Mouse (Mus musculus): ENCODE measurements around the gene Hs6st2. TPM values are rescaled to one million over a fixed set of nuclear protein-coding genes. Genes with fewer than 3 reads are reported as not detected.
A peak's percentile ranks its signal among the peaks of the same experiment; 100 is the strongest.

The Hs6st2 gene
- total and polyA plus RNA-seq, 3 experiments = not detected

- Histone ChIP-seq H3K9me3 (replicated peaks; ENCODE audit: insufficient read depth, low read length) (no peaks in the 10 kb centered on the region), H3K36me3 (ENCODE audit: control insufficient read depth in 1 of 2, insufficient read depth in 2 of 2, low read length in 2 of 2) (no peaks in the 10 kb centered on the region), H3K4me1 (ENCODE audit: control insufficient read depth in 1 of 2, insufficient read depth in 2 of 2, low read length in 2 of 2) (no peaks in the 10 kb centered on the region), H3K79me2 (ENCODE audit: control insufficient read depth, insufficient read depth, low read length, poor library complexity) (no peaks in the 10 kb centered on the region), H3K9ac (ENCODE audit: control insufficient read depth, low read depth, low read length, poor library complexity, severe bottlenecking) (no peak overlapping the region), H3K27me3 (ENCODE audit: control insufficient read depth in 1 of 2, insufficient read depth in 2 of 2, low read length in 2 of 2) (no peaks in the 10 kb centered on the region), H3K27ac (ENCODE audit: control insufficient read depth, low read depth, low read length) (no peak overlapping the region), H3K4me3 (ENCODE audit: control insufficient read depth in 1 of 2, insufficient read depth in 1 of 2, low read depth in 2 of 2, low read length in 2 of 2) (no peak overlapping the region)
- TF ChIP-seq ZMIZ1 (IDR thresholded peaks at IDR 0.05; ENCODE audit: low read depth, low read length) (no peak), USF2 (IDR thresholded peaks at IDR 0.05; ENCODE audit: borderline replicate concordance in 1 of 2, insufficient read depth in 1 of 2, low read depth in 1 of 2, low read length in 2 of 2) (no peak), BHLHE40 (IDR thresholded peaks at IDR 0.05; ENCODE audit: borderline replicate concordance, low read depth, low read length) (no peak), ETS1 (IDR thresholded peaks at IDR 0.05; ENCODE audit: low read depth, low read length) (no peak), RAD21 (IDR thresholded peaks at IDR 0.05; ENCODE audit: low read depth, low read length) (peak; percentile 39), USF1 (IDR thresholded peaks at IDR 0.05; ENCODE audit: low read depth, low read length) (no peak), CTCF (IDR thresholded peaks at IDR 0.05 in 2 of 3, conservative IDR thresholded peaks at IDR 0.05 in 1 of 3; ENCODE audit: control insufficient read depth in 1 of 3, insufficient read depth in 1 of 3, low read depth in 2 of 3, low read length in 3 of 3, poor library complexity in 1 of 3, severe bottlenecking in 1 of 3) (peak in 2 of 3 experiments; percentile 23 to 39; a peak in 3 of 6 replicates), CHD1 (IDR thresholded peaks at IDR 0.05; ENCODE audit: low read depth, low read length) (no peak), MAZ (IDR thresholded peaks at IDR 0.05; ENCODE audit: low read depth, low read length) (no peak), GATA1 (IDR thresholded peaks at IDR 0.05; ENCODE audit: low read depth, low read length) (no peak), MYC (IDR thresholded peaks at IDR 0.05; ENCODE audit: low read depth, low read length) (no peak), CHD2 (IDR thresholded peaks at IDR 0.05; ENCODE audit: low read length) (no peak), MAX (IDR thresholded peaks at IDR 0.05; ENCODE audit: low read length) (no peak), GABPA (IDR thresholded peaks at IDR 0.05; ENCODE audit: low read depth, low read length) (no peak), SMC3 (IDR thresholded peaks at IDR 0.05; ENCODE audit: low read depth, low read length) (peak; percentile 36), SIN3A (IDR thresholded peaks at IDR 0.05; ENCODE audit: low read length) (no peak), HCFC1 (IDR thresholded peaks at IDR 0.05; ENCODE audit: low read depth, low read length) (no peak), TCF12 (IDR thresholded peaks at IDR 0.05; ENCODE audit: low read depth, low read length) (no peak), ZNF384 (IDR thresholded peaks at IDR 0.05; ENCODE audit: low read depth, low read length) (0 out of 2 replicates have a peak, but pooled peaks have one; percentile 20), ZKSCAN1 (IDR thresholded peaks at IDR 0.05; ENCODE audit: low read depth, low read length) (no peak), MXI1 (IDR thresholded peaks at IDR 0.05; ENCODE audit: low read depth, low read length) (no peak), MAFK (IDR thresholded peaks at IDR 0.05; ENCODE audit: borderline replicate concordance, low read depth, low read length) (no peak)
- DNase-seq (ENCODE audit: low read depth, low spot score) = peak; percentile 2
Observed at GRCm38 (mm10) chrX:51497831-51498230, 183.8 kb downstream of the Hs6st2 start.

GRCm38 (mm10) chrX:51488374-51488773, 193.3 kb downstream of the Hs6st2 start:
- no peak overlapping the region for H3K27ac ChIP-seq (ENCODE audit: control insufficient read depth, low read depth, low read length)
- H3K9ac ChIP-seq (ENCODE audit: control insufficient read depth, low read depth, low read length, poor library complexity, severe bottlenecking) = no peak overlapping the region
- DNase-seq (ENCODE audit: low read depth, low spot score) = no peak
- H3K4me1 ChIP-seq (ENCODE audit: control insufficient read depth in 1 of 2, insufficient read depth in 2 of 2, low read length in 2 of 2) = no peaks in the 10 kb centered on the region
- no peaks in the 10 kb centered on the region for H3K79me2 ChIP-seq (ENCODE audit: control insufficient read depth, insufficient read depth, low read length, poor library complexity)
- no peaks in the 10 kb centered on the region for H3K27me3 ChIP-seq (ENCODE audit: control insufficient read depth in 1 of 2, insufficient read depth in 2 of 2, low read length in 2 of 2)
- no peaks in the 10 kb centered on the region for H3K9me3 ChIP-seq (replicated peaks; ENCODE audit: insufficient read depth, low read length)
- H3K4me3 ChIP-seq (ENCODE audit: control insufficient read depth in 1 of 2, insufficient read depth in 1 of 2, low read depth in 2 of 2, low read length in 2 of 2) = no peak overlapping the region
- H3K36me3 ChIP-seq (ENCODE audit: control insufficient read depth in 1 of 2, insufficient read depth in 2 of 2, low read length in 2 of 2) = no peaks in the 10 kb centered on the region
- no peak for TF ChIP-seq POLR2AphosphoS2 (IDR thresholded peaks at IDR 0.05; ENCODE audit: low read length)
- no peak for TF ChIP-seq MYB (IDR thresholded peaks at IDR 0.05; ENCODE audit: low read depth, low read length)
- TF ChIP-seq ZC3H11A (IDR thresholded peaks at IDR 0.05; ENCODE audit: low read depth, low read length) = no peak
- no peak for TF ChIP-seq MAZ (IDR thresholded peaks at IDR 0.05; ENCODE audit: low read depth, low read length)
- no peak for TF ChIP-seq EP300 (IDR thresholded peaks at IDR 0.05; ENCODE audit: low read depth in 1 of 2, low read length in 2 of 2)
- no peak for TF ChIP-seq RAD21 (IDR thresholded peaks at IDR 0.05; ENCODE audit: low read depth, low read length)
- no peak for TF ChIP-seq ZMIZ1 (IDR thresholded peaks at IDR 0.05; ENCODE audit: low read depth, low read length)
- TF ChIP-seq MYC (IDR thresholded peaks at IDR 0.05; ENCODE audit: low read depth, low read length) = no peak
- no peak for TF ChIP-seq SIN3A (IDR thresholded peaks at IDR 0.05; ENCODE audit: low read length)

Measured in MEL (cell line).